Mouse (Mus musculus) heart, adult 11 months (tissue): ENCODE data around the gene Unc93b1.
A peak's percentile ranks its signal among the peaks of the same experiment; 100 is the strongest.
"Not testable (repeated sequence)": the region's sequence is repeated elsewhere in the genome, so short reads cannot be mapped to it uniquely, and the experiment has no call there.

Source experiments
- DNase-seq: peaks from one replicate; pipeline ENCODE4 v3.0.0; 2022

The Unc93b1 gene

GRCm38 (mm10) chr19:3948546-3948945 lies 13.6 kb downstream of the Unc93b1 start:
- no peak for DNase-seq

DNA sequence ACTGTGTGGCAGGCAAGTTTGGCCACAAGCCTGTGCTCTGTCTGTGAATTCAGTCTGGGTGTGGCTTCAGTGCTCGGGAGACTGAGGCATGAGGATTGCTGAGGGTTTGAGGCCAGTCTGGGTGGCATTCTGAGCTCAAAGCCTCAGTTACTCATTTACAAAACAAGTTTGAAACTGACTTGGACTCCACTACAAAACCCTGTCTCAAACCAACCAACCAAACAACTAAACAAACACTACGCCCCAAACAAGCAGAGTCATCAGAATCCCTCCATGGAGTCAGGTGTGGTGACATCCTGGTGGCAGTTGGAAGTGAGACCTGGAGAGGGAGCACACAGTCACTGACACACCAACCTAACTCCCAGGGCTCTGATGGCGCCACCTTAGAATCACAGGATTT lies 15.3 kb downstream of the Unc93b1 start:
- no peak for DNase-seq

GRCm38 (mm10) chr19:3951461-3951860 lies 16.5 kb downstream of the Unc93b1 start:
- no peak for DNase-seq

DNA sequence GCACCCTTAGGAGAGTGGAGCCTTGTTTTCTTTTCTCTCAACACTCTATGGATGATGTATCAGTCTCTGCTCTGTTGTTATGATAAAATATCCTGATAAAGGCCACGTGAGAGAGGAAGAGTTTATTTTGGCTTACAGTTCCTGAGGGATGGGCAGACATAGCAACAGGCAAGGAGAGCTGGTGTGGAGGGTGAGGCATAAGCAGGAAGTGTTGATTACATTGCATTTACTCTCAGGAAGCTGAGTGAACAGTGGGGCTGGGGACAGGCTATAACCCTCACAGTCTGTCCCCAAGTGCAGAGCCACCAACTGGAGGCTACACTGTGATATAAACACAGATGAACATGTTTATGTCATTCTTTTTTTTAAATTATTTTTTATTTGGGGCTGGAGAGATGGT lies 17.1 kb downstream of the Unc93b1 start:
- DNase-seq, result no peak

GRCm38 (mm10) chr19:3955033-3955432 lies 20.0 kb downstream of the Unc93b1 start:
- no peak for DNase-seq

GRCm38 (mm10) chr19:3955804-3956203 lies 20.8 kb downstream of the Unc93b1 start:
- no peak for DNase-seq

DNA sequence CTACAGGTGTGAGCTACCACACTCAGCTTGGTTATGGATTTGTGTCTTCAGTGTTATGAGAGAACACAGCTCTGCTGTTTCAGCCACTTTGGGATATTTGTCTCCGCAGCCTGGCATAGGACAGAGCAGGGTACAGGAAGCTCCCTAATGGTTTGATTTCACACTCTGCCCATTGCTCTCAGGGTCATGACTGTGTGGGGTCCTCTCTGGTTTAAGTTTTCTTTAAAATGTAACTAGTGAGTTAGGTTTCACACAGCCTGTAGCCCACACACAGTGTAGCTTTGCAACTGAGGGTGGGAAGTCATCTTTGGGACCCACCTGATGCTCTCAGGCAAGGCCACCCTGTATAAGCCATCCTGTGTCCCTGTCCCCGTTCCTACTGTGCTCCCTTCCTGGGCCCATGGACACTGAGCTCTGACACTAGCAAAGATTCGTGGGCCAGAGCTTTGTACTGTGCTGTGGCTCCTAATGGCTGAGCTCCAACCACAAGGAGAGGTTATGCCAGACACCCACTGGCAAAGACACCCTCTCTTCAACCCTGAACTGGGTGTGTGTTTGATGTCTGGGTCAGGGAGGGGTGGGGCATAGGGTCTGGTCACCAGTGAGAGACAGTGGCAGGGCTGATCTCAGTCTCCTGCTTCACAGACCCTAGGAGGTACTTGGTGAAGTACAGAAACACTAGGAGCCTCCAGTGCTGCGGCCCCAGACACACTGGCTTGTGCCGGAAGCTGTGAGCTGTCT lies 22.5 kb downstream of the Unc93b1 start:
- DNase-seq, result not testable (repeated sequence)

DNA sequence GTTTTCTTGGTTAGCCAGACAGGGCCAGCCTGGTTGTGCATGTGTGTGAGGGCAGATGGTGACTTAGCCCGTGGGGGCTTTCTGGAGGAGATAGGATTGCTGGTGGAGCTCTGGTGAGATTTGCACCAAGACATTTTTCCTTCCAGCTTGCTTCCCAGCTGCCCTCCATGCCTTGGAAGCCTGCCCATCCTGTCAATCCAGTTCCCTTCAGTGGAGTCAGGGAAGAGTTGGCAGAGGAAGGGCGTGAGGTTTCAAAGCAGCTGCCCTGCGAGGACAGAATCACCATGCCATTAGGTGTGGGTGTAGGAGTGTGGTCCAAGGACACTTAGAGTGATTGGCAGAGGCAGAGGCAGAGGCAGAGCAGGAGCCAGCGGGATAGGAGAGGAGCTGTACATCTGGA lies 23.5 kb downstream of the Unc93b1 start, which contains the start of gene Aldh3b3:
Gene Aldh3b3, plus strand, starts transcription at position 176 of the 400 bp plus-strand sequence.
- DNase-seq, result no peak

- no peak for DNase-seq
Observed at GRCm38 (mm10) chr19:3959030-3959429, 24.0 kb downstream of the Unc93b1 start.

DNA sequence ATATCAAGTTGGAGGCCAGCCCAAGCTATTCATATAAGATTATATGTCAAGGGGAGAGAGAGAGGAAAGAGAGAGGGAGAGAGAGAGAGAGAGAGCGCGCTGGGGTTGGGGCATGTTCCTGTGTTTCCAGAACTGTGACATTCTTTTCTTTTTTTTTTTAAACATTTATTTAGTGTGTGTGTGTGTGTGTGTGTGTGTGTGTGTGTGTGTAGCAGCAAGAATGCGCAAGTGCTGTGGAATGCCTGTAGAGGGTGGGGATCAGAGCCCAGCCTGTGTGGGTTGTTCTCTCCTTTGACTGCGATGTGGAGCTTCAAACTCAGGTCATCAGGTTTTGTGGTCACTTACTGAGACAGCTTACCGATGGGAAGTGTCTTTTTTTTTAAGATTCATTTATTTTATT lies 25.2 kb downstream of the Unc93b1 start:
- DNase-seq, result no peak

GRCm38 (mm10) chr19:3961805-3962204 lies 26.8 kb downstream of the Unc93b1 start:
- DNase-seq, result not testable (repeated sequence)

- DNase-seq, result no peak
Observed at GRCm38 (mm10) chr19:3962469-3962868, 27.5 kb downstream of the Unc93b1 start.

DNA sequence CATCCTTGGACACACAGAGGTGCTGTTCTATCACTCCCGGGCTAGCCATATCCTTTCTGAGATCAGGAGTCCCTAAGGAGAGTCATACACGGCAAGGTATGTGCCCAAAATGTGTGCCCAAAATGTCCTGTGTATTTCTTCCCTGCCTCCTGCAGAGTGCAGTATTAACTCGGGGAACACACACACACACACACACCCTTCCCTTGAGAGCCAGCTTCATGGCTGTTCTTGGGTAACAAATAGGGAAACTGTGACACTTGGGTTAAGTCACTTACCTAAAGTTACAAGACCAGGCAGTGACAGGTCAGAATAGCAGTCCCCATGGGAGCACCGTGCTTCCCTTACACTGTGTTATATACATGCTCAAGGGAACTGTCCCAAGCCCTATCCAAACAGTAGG lies 29.0 kb downstream of the Unc93b1 start:
- no peak for DNase-seq

- DNase-seq, result no peak
Observed at GRCm38 (mm10) chr19:3966330-3967075, 31.5 kb downstream of the Unc93b1 start.

DNA sequence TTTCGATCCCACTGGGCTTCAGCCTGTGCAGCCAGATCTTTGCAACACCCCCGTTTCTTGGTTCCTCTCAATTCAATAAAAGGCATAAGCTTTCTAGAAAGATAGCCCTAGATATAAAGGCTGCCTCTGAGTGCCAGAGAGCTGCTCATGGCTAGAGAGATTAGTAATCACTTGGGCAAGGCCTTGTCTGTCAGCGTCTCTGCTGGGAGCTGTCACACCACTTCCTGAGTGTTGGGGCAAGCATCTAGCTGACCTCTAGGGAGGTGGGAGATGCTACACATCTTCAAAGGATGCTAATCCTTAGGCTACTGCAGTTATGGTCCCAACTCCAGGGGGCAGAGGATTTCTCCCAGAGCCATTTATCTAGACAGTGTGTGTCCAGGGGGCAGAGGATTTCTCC lies 32.3 kb downstream of the Unc93b1 start:
- DNase-seq, result no peak

- no peak for DNase-seq
Observed at GRCm38 (mm10) chr19:3972229-3972628, 37.2 kb downstream of the Unc93b1 start, which contains the start of gene Aldh3b2. TSS of gene Aldh3b2 (plus strand) at chr19:3972328.

DNA sequence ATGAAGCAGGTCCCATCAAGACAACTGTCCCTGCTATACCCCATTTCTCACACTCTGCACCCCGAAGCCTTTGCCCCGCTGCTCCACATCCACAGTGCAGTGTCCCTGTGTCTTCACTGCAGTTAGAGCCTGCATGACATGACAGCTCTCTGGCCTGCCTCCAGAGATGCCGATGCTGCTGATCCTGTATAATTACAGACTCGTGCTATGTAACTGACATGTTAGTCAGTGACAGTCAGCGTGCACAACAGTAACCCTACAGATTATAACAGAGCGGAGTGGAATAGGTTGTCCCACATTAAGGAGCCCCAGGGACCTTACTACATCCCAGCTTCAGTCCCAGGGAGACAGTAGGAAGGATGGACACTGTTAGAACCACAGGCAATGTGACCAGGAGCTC lies 39.6 kb downstream of the Unc93b1 start:
- not testable (repeated sequence) for DNase-seq

DNA sequence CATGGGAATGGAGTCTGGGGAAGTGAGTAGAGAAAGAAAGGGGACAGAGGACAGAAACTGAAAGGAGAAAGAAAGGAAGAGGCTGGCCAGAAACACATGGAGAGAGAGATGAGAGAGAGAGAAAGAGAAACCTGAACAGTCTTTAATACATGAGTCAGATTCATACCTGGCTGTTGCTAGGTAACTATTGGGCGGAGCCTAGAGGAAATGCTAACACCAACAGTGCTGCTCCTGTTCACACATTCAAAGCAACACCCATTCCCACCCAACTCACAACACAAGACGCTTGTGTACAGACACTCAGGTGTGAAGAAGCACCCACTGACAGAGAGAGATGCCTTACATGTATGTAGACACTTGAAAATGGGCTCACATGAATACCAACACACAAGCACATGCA lies 40.9 kb downstream of the Unc93b1 start:
- DNase-seq, result no peak

- DNase-seq, result peak; percentile 97
Observed at GRCm38 (mm10) chr19:3980309-3980708, 45.3 kb downstream of the Unc93b1 start.

GRCm38 (mm10) chr19:3980917-3981316 lies 45.9 kb downstream of the Unc93b1 start:
- peak; percentile 90 for DNase-seq

DNA sequence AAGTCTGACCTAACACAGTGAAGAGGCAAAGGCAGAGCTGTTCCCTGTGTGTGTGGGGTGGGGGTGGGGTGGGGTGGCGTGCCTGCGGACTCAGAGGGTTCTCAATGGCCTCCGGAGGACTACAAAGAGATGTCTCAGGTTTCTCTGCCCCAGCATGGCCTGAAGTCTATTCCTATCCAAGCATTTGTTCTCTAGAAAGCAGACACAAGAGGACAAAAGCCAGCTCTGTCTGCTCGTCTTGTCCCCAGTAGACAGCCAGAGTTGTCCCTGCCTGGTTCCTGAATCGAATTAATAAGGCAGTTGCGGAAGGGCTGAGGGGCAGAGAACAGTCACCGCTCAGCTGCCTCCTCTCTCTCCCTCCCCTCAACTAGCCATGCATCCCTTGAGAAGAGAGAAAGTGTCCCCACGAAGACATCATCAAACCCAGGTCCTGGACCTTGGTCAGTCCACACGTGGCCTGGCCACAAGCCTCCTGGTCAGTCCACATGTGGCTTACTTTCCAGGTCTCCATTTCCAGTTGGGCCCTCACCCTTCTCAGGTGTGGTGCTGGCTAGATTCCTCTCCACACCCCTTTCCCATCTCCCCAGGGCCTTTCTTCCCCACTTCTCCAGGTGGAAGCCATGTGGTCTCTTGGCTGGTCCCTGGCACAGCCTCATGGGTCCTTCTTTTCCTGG lies 48.7 kb downstream of the Unc93b1 start:
- no peak for DNase-seq

GRCm38 (mm10) chr19:3985261-3985681 lies 50.3 kb downstream of the Unc93b1 start:
- DNase-seq, result peak; percentile 98

DNA sequence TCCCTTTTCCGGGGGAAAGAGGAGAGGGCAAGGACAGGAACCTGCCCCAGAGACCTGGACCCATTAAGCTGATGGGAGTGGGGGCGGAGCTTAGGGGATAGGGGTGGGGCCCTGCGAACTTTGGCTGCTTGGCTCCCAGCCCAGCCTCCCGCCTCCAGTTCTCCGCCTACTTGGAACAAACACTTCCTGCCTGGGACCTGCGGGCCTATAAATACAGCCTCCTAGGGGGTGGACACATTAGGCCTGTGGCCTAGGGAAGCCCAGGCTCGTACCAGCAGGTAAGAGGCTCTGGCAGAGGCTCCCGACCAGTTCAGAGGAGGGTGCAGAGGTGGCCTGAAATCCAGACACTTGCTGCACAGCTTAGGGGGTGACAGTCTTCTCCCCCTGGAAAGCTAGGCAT lies 51.3 kb downstream of the Unc93b1 start, which contains the start of gene Acy3:
Gene Acy3, plus strand, starts transcription at position 237 of the 400 bp plus-strand sequence.
- peak; percentile 99 for DNase-seq
